Mouse (Mus musculus): ENCODE results near the gene Tspan18.
A peak's percentile ranks its signal among the peaks of the same experiment; 100 is the strongest.

Gene Tspan18

GRCm38 (mm10) chr2:93219576-93219975 is 114.7 kb downstream of the Tspan18 start:
- DNase-seq (ENCODE audit: low read depth, low spot score), result no peak

GRCm38 (mm10) chr2:93218353-93218990 is 115.8 kb downstream of the Tspan18 start:
- DNase-seq (ENCODE audit: low read depth, low spot score), result no peak

GRCm38 (mm10) chr2:93217015-93217414 is 117.3 kb downstream of the Tspan18 start:
- DNase-seq (ENCODE audit: low read depth, low spot score), result peak; percentile 70

- no peak for DNase-seq (ENCODE audit: low read depth, low spot score)
Measured at GRCm38 (mm10) chr2:93215790-93216189, 118.5 kb downstream of the Tspan18 start.

GRCm38 (mm10) chr2:93214192-93214591 is 120.1 kb downstream of the Tspan18 start:
- peak; percentile 56 for DNase-seq (ENCODE audit: low read depth, low spot score)

- DNase-seq (ENCODE audit: low read depth, low spot score), result no peak
Measured at GRCm38 (mm10) chr2:93212865-93213264, 121.4 kb downstream of the Tspan18 start.

GRCm38 (mm10) chr2:93212386-93212785 is 121.9 kb downstream of the Tspan18 start:
- DNase-seq (ENCODE audit: low read depth, low spot score), result no peak

- DNase-seq (ENCODE audit: low read depth, low spot score), result no peak
Measured at GRCm38 (mm10) chr2:93206126-93206525, 128.2 kb downstream of the Tspan18 start.

GRCm38 (mm10) chr2:93204571-93204970 is 129.7 kb downstream of the Tspan18 start:
- no peak for DNase-seq (ENCODE audit: low read depth, low spot score)

- DNase-seq (ENCODE audit: low read depth, low spot score), result no peak
Measured at GRCm38 (mm10) chr2:93203682-93204081, 130.6 kb downstream of the Tspan18 start.

- no peak for DNase-seq (ENCODE audit: low read depth, low spot score)
Measured at GRCm38 (mm10) chr2:93202782-93203181, 131.5 kb downstream of the Tspan18 start.

- no peak for DNase-seq (ENCODE audit: low read depth, low spot score)
Measured at GRCm38 (mm10) chr2:93201997-93202396, 132.3 kb downstream of the Tspan18 start.

GRCm38 (mm10) chr2:93200681-93201340 is 133.5 kb downstream of the Tspan18 start:
- no peak for DNase-seq (ENCODE audit: low read depth, low spot score)

- peak; percentile 63 for DNase-seq (ENCODE audit: low read depth, low spot score)
Measured at GRCm38 (mm10) chr2:93199531-93199974, 134.8 kb downstream of the Tspan18 start.

GRCm38 (mm10) chr2:93198846-93199245 is 135.5 kb downstream of the Tspan18 start:
- DNase-seq (ENCODE audit: low read depth, low spot score), result peak; percentile 84

- no peak for DNase-seq (ENCODE audit: low read depth, low spot score)
Measured at GRCm38 (mm10) chr2:93193806-93194205, 140.5 kb downstream of the Tspan18 start.

GRCm38 (mm10) chr2:93192671-93193080 is 141.6 kb downstream of the Tspan18 start:
- peak; percentile 82 for DNase-seq (ENCODE audit: low read depth, low spot score)

- no peak for DNase-seq (ENCODE audit: low read depth, low spot score)
Measured at GRCm38 (mm10) chr2:93192182-93192560, 142.1 kb downstream of the Tspan18 start.

- DNase-seq (ENCODE audit: low read depth, low spot score), result no peak
Measured at GRCm38 (mm10) chr2:93191488-93192181, 142.7 kb downstream of the Tspan18 start.

GRCm38 (mm10) chr2:93190771-93191487 is 143.4 kb downstream of the Tspan18 start:
- DNase-seq (ENCODE audit: low read depth, low spot score), result peak; percentile 31

GRCm38 (mm10) chr2:93188761-93189458 is 145.4 kb downstream of the Tspan18 start:
- peak; percentile 56 for DNase-seq (ENCODE audit: low read depth, low spot score)
